ENCODE assay signal across 16 mouse cellular contexts in genomic region chr11:41531971-41532896, GRCm38 (mm10).
DNase-seq lines count a peak whose midpoint lies in the region; ATAC-seq and TF ChIP-seq lines count a peak whose summit lies in the region.
"Had no signal": no experiment of that assay in that cellular context is flagged by ENCODE, and none has a peak within 500 bp of the region (broad histone marks: within the 10 kb centered on the region; RNA-seq: fewer than 3 reads in every experiment).

No protein-coding gene starts in this region.

- H3K36me3 ChIP-seq in forebrain, embryonic 14.5 days (ENCODE audit: control insufficient read depth, insufficient read depth, low read length) = no peaks in the 10 kb centered on the region
- no peaks in the 10 kb centered on the region for H3K36me3 ChIP-seq in hindbrain, postnatal 0 days (ENCODE audit: insufficient read depth, low read length)
- H3K36me3 ChIP-seq: embryonic facial prominence, embryonic 12.5 days; limb, embryonic 12.5 days had no signal

- no peak overlapping the region for H3K4me2 ChIP-seq in forebrain, embryonic 14.5 days (ENCODE audit: low read length)
- H3K4me2 ChIP-seq in hindbrain, postnatal 0 days (ENCODE audit: low read depth, low read length) = no peak overlapping the region
- H3K4me2 ChIP-seq: embryonic facial prominence, embryonic 12.5 days; limb, embryonic 12.5 days had no signal

- no peak; the same call in 1 of the 2 replicates for TF ChIP-seq CTCF in hindbrain, postnatal 0 days (IDR thresholded peaks at IDR 0.05; ENCODE audit: low read depth)

- no peaks in the 10 kb centered on the region for H3K9me3 ChIP-seq in forebrain, embryonic 14.5 days (replicated peaks; ENCODE audit: control insufficient read depth, low read length)
- H3K9me3 ChIP-seq in hindbrain, postnatal 0 days (ENCODE audit: low read length) = no peaks in the 10 kb centered on the region
- H3K9me3 ChIP-seq: embryonic facial prominence, embryonic 12.5 days; limb, embryonic 12.5 days had no signal

- H3K27me3 ChIP-seq in forebrain, embryonic 14.5 days (replicated peaks; ENCODE audit: control insufficient read depth, insufficient read depth, low read length) = no peaks in the 10 kb centered on the region
- H3K27me3 ChIP-seq in hindbrain, postnatal 0 days (ENCODE audit: insufficient read depth, low read length) = no peaks in the 10 kb centered on the region
- H3K27me3 ChIP-seq: embryonic facial prominence, embryonic 12.5 days; limb, embryonic 12.5 days had no signal

- peak; percentile 64; the same call in 1 of the 2 replicates for ATAC-seq in frontal cortex, adult (ENCODE audit: low TSS enrichment)
- peak; percentile 93 for ATAC-seq in forebrain, embryonic 14.5 days
- ATAC-seq in hindbrain, postnatal 0 days = peak; percentile 84

- intact Hi-C loops in gastrocnemius, postnatal 14 days (cut with DNase I; ENCODE audit: low total_unique reads) = no loop called here

- 15% methylated on average over 7 of the region's 7 CpGs for WGBS in forebrain, embryonic 14.5 days
- 37% methylated on average over 7 of the region's 7 CpGs for WGBS in hindbrain, postnatal 0 days

- peak overlapping the region; percentile 52; the same call in 1 of the 2 replicates for H3K27ac ChIP-seq in forebrain, embryonic 14.5 days (ENCODE audit: low read depth, low read length)
- H3K27ac ChIP-seq in hindbrain, postnatal 0 days = peak overlapping the region; percentile 45; the same call in 1 of the 2 replicates
- H3K27ac ChIP-seq: embryonic facial prominence, embryonic 12.5 days; limb, embryonic 12.5 days had no signal

- no peak for DNase-seq in frontal cortex, postnatal 10 days (ENCODE audit: low spot score in 2 of 2)
- DNase-seq in Muller cell, postnatal 12 days (ENCODE audit: inconsistent ontology term) = peak; percentile 30
- DNase-seq in forebrain, embryonic 14.5 days (ENCODE audit: low spot score) = peak; percentile 87
- peak; percentile 19 for DNase-seq in hindbrain, postnatal 0 days (ENCODE audit: low spot score)
- DNase-seq in thymus, postnatal 14 days = no peak
- no peak for DNase-seq in gastrocnemius, postnatal 14 days
- no peak for DNase-seq in gastrocnemius, adult 18-20 months (ENCODE audit: low spot score)
- DNase-seq: adrenal gland, postnatal 25 days; cerebellum, adult 2 months; heart, adult 18-20 months; kidney, adult 11 months; lung, postnatal 36 days; thymus, adult 2 months had no signal

- H3K4me3 ChIP-seq in forebrain, embryonic 14.5 days (ENCODE audit: low read depth, low read length) = no peak overlapping the region
- H3K4me3 ChIP-seq in hindbrain, postnatal 0 days (ENCODE audit: low read length) = no peak overlapping the region
- H3K4me3 ChIP-seq: embryonic facial prominence, embryonic 12.5 days; limb, embryonic 12.5 days had no signal

- no peak overlapping the region for H3K9ac ChIP-seq in forebrain, embryonic 14.5 days (ENCODE audit: low read length)
- no peak overlapping the region for H3K9ac ChIP-seq in hindbrain, postnatal 0 days (replicated peaks; ENCODE audit: low read length)
- H3K9ac ChIP-seq: embryonic facial prominence, embryonic 12.5 days; limb, embryonic 12.5 days had no signal

- H3K4me1 ChIP-seq in forebrain, embryonic 14.5 days (ENCODE audit: control insufficient read depth, insufficient read depth, low read length) = peaks cover 11% of the 10 kb centered on the region
- H3K4me1 ChIP-seq in hindbrain, postnatal 0 days (ENCODE audit: insufficient read depth, low read length) = no peaks in the 10 kb centered on the region
- H3K4me1 ChIP-seq: embryonic facial prominence, embryonic 12.5 days; limb, embryonic 12.5 days had no signal

Comparison
In these comparisons a context has a peak if more than half of its experiments do, and no peak if none do; other contexts are left out.
1. DNase-seq: peak in Muller cell, postnatal 12 days (single experiment), forebrain, embryonic 14.5 days (single experiment) and hindbrain, postnatal 0 days (single experiment); none in frontal cortex, postnatal 10 days (0 of 2), thymus, postnatal 14 days (single experiment), gastrocnemius, postnatal 14 days (single experiment) and gastrocnemius, adult 18-20 months (single experiment).
2. Peak in every context shown above with its lines, with median percentiles within 50 percentile points of each other: ATAC-seq.